Mouse (Mus musculus) gastrocnemius, adult 2 months (tissue): ENCODE results near the gene Tomm40. TPM values are rescaled to one million over a fixed set of nuclear protein-coding genes. Genes with fewer than 3 reads are reported as not detected.

ENCODE experiments used
- DNase-seq: peaks from one replicate; pipeline ENCODE4 v3.0.0; 2022
- H3K27ac ChIP-seq: fragments of 200-600 bp; 2 replicates; pipeline ENCODE4 v1.8.1; 2022; ENCODE audit warnings: mild to moderate bottlenecking
- H3K4me3 ChIP-seq: fragments of 200-600 bp; 2 replicates; pipeline ENCODE4 v1.8.1; 2022; ENCODE audit warnings: mild to moderate bottlenecking, moderate library complexity
- CTCF ChIP-seq: fragments of 200-600 bp; IDR thresholded peaks from 2 replicates; pipeline ENCODE4 v1.8.1; 2022; ENCODE audit warnings: antibody characterized with exemption, mild to moderate bottlenecking, moderate library complexity
- intact Hi-C: fragments of 180-260 bp; cut with DNase I; formaldehyde crosslinking; loops from one replicate; pipeline ENCODE4 v1.15.1; 2025
- total RNA-seq, 2 experiments: library from RNA; stranded (reverse); gene quantifications; 2 replicates each; pipeline ENCODE4 v1.2.3; 2021

Tomm40 gene
- total RNA-seq, 2 experiments from 2014 or later = 41.0 to 52.4 TPM

- intact Hi-C loops = no loop called here
- TF ChIP-seq CTCF = no peak
- DNase-seq = no peak
- Histone ChIP-seq H3K4me3 (peak overlapping the region; percentile 100), H3K27ac (peak overlapping the region; percentile 90)
These were observed 402 bp downstream of the Tomm40 start for GRCm38 (mm10) chr7:19714836-19715235.

- TF ChIP-seq CTCF = no peak
- intact Hi-C loops = loop anchor here (1.0 kb wide), 1 partner anchor 44 kb away; no protein-coding TSS in a partner anchor
- H3K4me3 ChIP-seq = no peak overlapping the region; the same call in 1 of the 2 replicates
These were observed 1.6 kb downstream of the Tomm40 start for GRCm38 (mm10) chr7:19713598-19713997.

GRCm38 (mm10) chr7:19713196-19713595, 2.0 kb downstream of the Tomm40 start:
- TF ChIP-seq CTCF = peak; percentile 60
- DNase-seq = no peak
- Histone ChIP-seq H3K4me3 (no peak overlapping the region), H3K27ac (no peak overlapping the region)
- intact Hi-C loops = loop anchor here (1.0 kb wide), 1 partner anchor 44 kb away; no protein-coding TSS in a partner anchor

More at GRCm38 (mm10) chr7:19713598-19713997, 1.6 kb downstream of the Tomm40 start:
- DNase-seq = no peak
- H3K27ac ChIP-seq = no peak overlapping the region; the same call in 1 of the 2 replicates

- intact Hi-C loops = no loop called here
- peak; percentile 53 for TF ChIP-seq CTCF
- no peak for DNase-seq
These were observed 2.8 kb downstream of the Tomm40 start for GRCm38 (mm10) chr7:19712414-19712813.

GRCm38 (mm10) chr7:19710650-19711049, 4.6 kb downstream of the Tomm40 start:
- no peak for TF ChIP-seq CTCF
- intact Hi-C loops = no loop called here
- no peak overlapping the region for H3K4me3 ChIP-seq
- no peak overlapping the region for H3K27ac ChIP-seq
- no peak for DNase-seq

More at GRCm38 (mm10) chr7:19712414-19712813, 2.8 kb downstream of the Tomm40 start:
- H3K27ac ChIP-seq = no peak overlapping the region
- no peak overlapping the region for H3K4me3 ChIP-seq

GRCm38 (mm10) chr7:19705271-19705670, 10.0 kb downstream of the Tomm40 start:
- H3K27ac ChIP-seq = no peak overlapping the region
- no peak for DNase-seq
- no peak overlapping the region for H3K4me3 ChIP-seq
- intact Hi-C loops = no loop called here
- TF ChIP-seq CTCF = no peak

GRCm38 (mm10) chr7:19704475-19704874, 10.8 kb downstream of the Tomm40 start:
- intact Hi-C loops = no loop called here

GRCm38 (mm10) chr7:19702859-19703555, 12.2 kb downstream of the Tomm40 start:
- intact Hi-C loops = no loop called here
- H3K4me3 ChIP-seq = no peak overlapping the region
- no peak for DNase-seq
- no peak overlapping the region for H3K27ac ChIP-seq
- no peak for TF ChIP-seq CTCF

More at GRCm38 (mm10) chr7:19704475-19704874, 10.8 kb downstream of the Tomm40 start:
- TF ChIP-seq CTCF = no peak
- no peak overlapping the region for H3K27ac ChIP-seq
- DNase-seq = no peak
- no peak overlapping the region for H3K4me3 ChIP-seq

- DNase-seq = peak; percentile 82
- peak; percentile 70 for TF ChIP-seq CTCF
- Histone ChIP-seq H3K4me3 (peak overlapping the region; percentile 24; the same call in 1 of the 2 replicates), H3K27ac (peak overlapping the region; percentile 83)
- intact Hi-C loops = loop anchor here (2.0 kb wide), 1 partner anchor 32 kb away; no protein-coding TSS in a partner anchor
These were observed 14.0 kb downstream of the Tomm40 start for GRCm38 (mm10) chr7:19701069-19701761.

- DNase-seq = no peak
- peak overlapping the region; percentile 83 for H3K27ac ChIP-seq
- H3K4me3 ChIP-seq = peak overlapping the region; percentile 21; the same call in 1 of the 2 replicates
- TF ChIP-seq CTCF = no peak
- intact Hi-C loops = loop anchor here (2.0 kb wide), 1 partner anchor 32 kb away; no protein-coding TSS in a partner anchor
These were observed 14.8 kb downstream of the Tomm40 start for GRCm38 (mm10) chr7:19700299-19701068.

GRCm38 (mm10) chr7:19699827-19700148, 15.4 kb downstream of the Tomm40 start:
- TF ChIP-seq CTCF = no peak
- no peak for DNase-seq
- H3K27ac ChIP-seq = peak overlapping the region; percentile 83
- H3K4me3 ChIP-seq = no peak overlapping the region; the same call in 1 of the 2 replicates
- intact Hi-C loops = loop anchor here (2.0 kb wide), 1 partner anchor 31 kb away; no protein-coding TSS in a partner anchor

GRCm38 (mm10) chr7:19698907-19699826, 16.1 kb downstream of the Tomm40 start, which contains the start of gene Apoe:
TSS of gene Apoe (minus strand) at chr7:19699188.
- peak; percentile 68 for DNase-seq
- Histone ChIP-seq H3K4me3 (peak within 1 kb of the TSS; percentile 69), H3K27ac (peak within 1 kb of the TSS; percentile 83)
- intact Hi-C loops = no loop called here
- no peak for TF ChIP-seq CTCF
